Mouse (Mus musculus): Measurements from ENCODE around the gene Zfp688.

- TF ChIP-seq CTCF (IDR thresholded peaks at IDR 0.05; ENCODE audit: low read depth, low read length) (no peak), POLR2A (IDR thresholded peaks at IDR 0.05; ENCODE audit: extremely low read depth, insufficient read depth, low read length) (no peak)
Observed at GRCm38 (mm10) chr7:127465191-127465590, 43.3 kb upstream of the Zfp688 start.
